Mouse (Mus musculus) erythroblast, embryonic 14.5 days (primary cell): ENCODE measurements around the gene Zfp758.

ENCODE experiments used
- GATA1 ChIP-seq: IDR thresholded peaks from 2 replicates; pipeline ENCODE4 v1.6.1; 2012; ENCODE audit warnings: low read length, inconsistent platforms, mixed read lengths
- TAL1 ChIP-seq: IDR thresholded peaks from 3 replicates; pipeline ENCODE4 v1.6.1; 2012; ENCODE audit warnings: low read length, inconsistent platforms, mixed read lengths

GRCm38 (mm10) chr17:22363895-22364294 lies 2.6 kb downstream of the Zfp758 start:
- no peak for TF ChIP-seq GATA1
- no peak for TF ChIP-seq TAL1
